Mouse (Mus musculus) heart, embryonic 11.5 days (tissue): Measurements from ENCODE around the gene Glp1r. TPM values are rescaled to one million over a fixed set of nuclear protein-coding genes. Genes with fewer than 3 reads are reported as not detected.

Experiments
- ATAC-seq: fragments of 200-750 bp; cut with Nextera tagmentation; replicated peaks from 2 replicates; pipeline ENCODE4 v1.8.0; 2017; ENCODE audit warnings: moderate library complexity; ENCODE audit not compliant: insufficient number of reproducible peaks, low FRiP score, low TSS enrichment
- H3K27ac ChIP-seq: fragments of 300-500 bp; sonication (generic); 2 replicates; pipeline ENCODE4 v1.5.1; 2014; ENCODE audit warnings: mild to moderate bottlenecking, low read depth, low read length
- H3K27me3 ChIP-seq: fragments of 300-500 bp; sonication (generic); 2 replicates; pipeline ENCODE4 v1.6.1; 2014; ENCODE audit warnings: mild to moderate bottlenecking, low read length, mixed read lengths; ENCODE audit not compliant: control insufficient read depth, insufficient read depth
- H3K36me3 ChIP-seq: fragments of 300-500 bp; sonication (generic); 2 replicates; pipeline ENCODE4 v1.6.1; 2014; ENCODE audit warnings: mild to moderate bottlenecking, low read length, moderate library complexity, mixed read lengths; ENCODE audit not compliant: control insufficient read depth, insufficient read depth
- H3K4me1 ChIP-seq: fragments of 300-500 bp; sonication (generic); 2 replicates; pipeline ENCODE4 v1.6.1; 2014; ENCODE audit warnings: low read length; ENCODE audit not compliant: control insufficient read depth, insufficient read depth
- H3K4me2 ChIP-seq: fragments of 300-500 bp; sonication (generic); 2 replicates; pipeline ENCODE4 v1.6.1; 2014; ENCODE audit warnings: mild to moderate bottlenecking, moderate library complexity
- H3K4me3 ChIP-seq: fragments of 300-500 bp; sonication (generic); 2 replicates; pipeline ENCODE4 v1.5.1; 2014; ENCODE audit warnings: low read depth, low read length
- H3K9ac ChIP-seq: fragments of 300-500 bp; sonication (generic); 2 replicates; pipeline ENCODE4 v1.6.1; 2014; ENCODE audit warnings: mild to moderate bottlenecking, low read depth, low read length, moderate library complexity
- H3K9me3 ChIP-seq: fragments of 300-500 bp; sonication (generic); replicated peaks from 2 replicates; pipeline ENCODE4 v1.6.1; 2016; ENCODE audit warnings: low read length; ENCODE audit not compliant: control insufficient read depth
- whole genome bisulfite sequencing: fragments of 180-500 bp; shearing (Covaris S2); extraction: QIAGEN DNeasy Blood & Tissue Kit; methylation state at CpG from one replicate; pipeline ENCODE4 v1.1.7; 2014; ENCODE audit not compliant: insufficient replicate concordance; 5-methylcytosine and 5-hydroxymethylcytosine counted together
- polyA plus RNA-seq: library from polyadenylated mRNA; unstranded; fragments of >200 nt; fragmentation: Nextera tagmentation; extraction: Ambion mirVana; gene quantifications from 2 replicates; pipeline ENCODE4 v1.2.1, GENCODE M21; 2014

The Glp1r gene
- polyA plus RNA-seq, 1 experiment from 2014 or later, result 0.14 TPM

- Histone ChIP-seq H3K4me2 (no peak overlapping the region), H3K4me3 (no peak overlapping the region), H3K9ac (no peak overlapping the region), H3K27me3 (no peaks in the 10 kb centered on the region), H3K27ac (no peak overlapping the region), H3K9me3 (no peaks in the 10 kb centered on the region), H3K36me3 (no peaks in the 10 kb centered on the region), H3K4me1 (peaks cover under 1% of the 10 kb centered on the region; the same call in 1 of the 2 replicates)
- ATAC-seq, result no peak
- 83% methylated on average over 5 of the region's 5 CpGs for WGBS
Observed at GRCm38 (mm10) chr17:30932836-30933235, 31.2 kb downstream of the Glp1r start.

GRCm38 (mm10) chr17:30935301-30935700, 33.7 kb downstream of the Glp1r start:
- Histone ChIP-seq H3K27me3 (no peaks in the 10 kb centered on the region), H3K27ac (no peak overlapping the region), H3K9me3 (no peaks in the 10 kb centered on the region), H3K36me3 (no peaks in the 10 kb centered on the region), H3K9ac (no peak overlapping the region), H3K4me3 (no peak overlapping the region), H3K4me1 (peaks cover 4% of the 10 kb centered on the region; the same call in 1 of the 2 replicates), H3K4me2 (no peak overlapping the region)
- ATAC-seq, result no peak
- WGBS, result 67% methylated on average over 5 of the region's 5 CpGs

GRCm38 (mm10) chr17:30938554-30938953, 36.9 kb downstream of the Glp1r start:
- Histone ChIP-seq H3K27me3 (no peaks in the 10 kb centered on the region), H3K4me3 (no peak overlapping the region), H3K36me3 (no peaks in the 10 kb centered on the region), H3K4me1 (peaks cover 4% of the 10 kb centered on the region; the same call in 1 of the 2 replicates), H3K4me2 (no peak overlapping the region), H3K27ac (no peak overlapping the region), H3K9me3 (no peaks in the 10 kb centered on the region), H3K9ac (no peak overlapping the region)
- WGBS, result 27% methylated on average over 9 of the region's 9 CpGs
- ATAC-seq, result no peak

- Histone ChIP-seq H3K27ac (no peak overlapping the region), H3K27me3 (no peaks in the 10 kb centered on the region), H3K9me3 (no peaks in the 10 kb centered on the region), H3K36me3 (no peaks in the 10 kb centered on the region), H3K4me3 (no peak overlapping the region), H3K9ac (no peak overlapping the region), H3K4me2 (no peak overlapping the region), H3K4me1 (no peaks in the 10 kb centered on the region)
- no peak for ATAC-seq
- WGBS, result 66% methylated on average over 1 of the region's 1 CpGs
Observed at GRCm38 (mm10) chr17:30948382-30948781, 46.8 kb downstream of the Glp1r start.

GRCm38 (mm10) chr17:30950780-30951179, 49.2 kb downstream of the Glp1r start:
- Histone ChIP-seq H3K4me3 (no peak overlapping the region), H3K9ac (no peak overlapping the region), H3K27me3 (peaks cover 4% of the 10 kb centered on the region; the same call in 1 of the 2 replicates), H3K4me2 (no peak overlapping the region), H3K36me3 (no peaks in the 10 kb centered on the region), H3K9me3 (no peaks in the 10 kb centered on the region), H3K27ac (no peak overlapping the region), H3K4me1 (no peaks in the 10 kb centered on the region)
- 8% methylated on average over 7 of the region's 7 CpGs for WGBS
- ATAC-seq, result no peak

GRCm38 (mm10) chr17:30951600-30951999, 50.0 kb downstream of the Glp1r start:
- Histone ChIP-seq H3K36me3 (no peaks in the 10 kb centered on the region), H3K4me3 (no peak overlapping the region), H3K27me3 (peaks cover 4% of the 10 kb centered on the region; the same call in 1 of the 2 replicates), H3K9me3 (no peaks in the 10 kb centered on the region), H3K9ac (no peak overlapping the region), H3K27ac (no peak overlapping the region), H3K4me1 (no peaks in the 10 kb centered on the region), H3K4me2 (no peak overlapping the region)
- 62% methylated on average over 8 of the region's 8 CpGs for WGBS
- no peak for ATAC-seq

GRCm38 (mm10) chr17:30954340-30954739, 52.7 kb downstream of the Glp1r start, which contains the start of gene Umodl1:
TSS of gene Umodl1 (plus strand) at chr17:30954640.
- H3K9ac ChIP-seq, result no peak within 1 kb of the TSS
- no peaks in the 10 kb centered on the region for H3K36me3 ChIP-seq
- no peak for ATAC-seq
- H3K9me3 ChIP-seq, result no peaks in the 10 kb centered on the region
- 40% methylated on average over 10 of the region's 10 CpGs for WGBS
- H3K27me3 ChIP-seq, result peaks cover 4% of the 10 kb centered on the region; the same call in 1 of the 2 replicates
- H3K27ac ChIP-seq, result no peak within 1 kb of the TSS
- H3K4me3 ChIP-seq, result no peak within 1 kb of the TSS
- H3K4me1 ChIP-seq, result no peaks in the 10 kb centered on the region
- H3K4me2 ChIP-seq, result no peak within 1 kb of the TSS

- 50% methylated on average over 7 of the region's 7 CpGs for WGBS
- no peak overlapping the region for H3K4me2 ChIP-seq
- no peak overlapping the region for H3K9ac ChIP-seq
- H3K9me3 ChIP-seq, result no peaks in the 10 kb centered on the region
- no peak for ATAC-seq
- H3K4me3 ChIP-seq, result no peak overlapping the region
- no peaks in the 10 kb centered on the region for H3K27me3 ChIP-seq
- H3K36me3 ChIP-seq, result no peaks in the 10 kb centered on the region
- H3K4me1 ChIP-seq, result no peaks in the 10 kb centered on the region
- no peak overlapping the region for H3K27ac ChIP-seq
Observed at GRCm38 (mm10) chr17:30961936-30962592, 60.4 kb downstream of the Glp1r start.

- Histone ChIP-seq H3K4me2 (no peak overlapping the region), H3K36me3 (no peaks in the 10 kb centered on the region), H3K4me1 (no peaks in the 10 kb centered on the region), H3K9me3 (no peaks in the 10 kb centered on the region), H3K4me3 (no peak overlapping the region), H3K9ac (no peak overlapping the region), H3K27me3 (no peaks in the 10 kb centered on the region), H3K27ac (no peak overlapping the region)
- ATAC-seq, result no peak
- WGBS, result 53% methylated on average over 2 of the region's 2 CpGs
Observed at GRCm38 (mm10) chr17:30962880-30963279, 61.3 kb downstream of the Glp1r start.
